Mouse (Mus musculus): ENCODE data around the gene Zfp275. TPM values are rescaled to one million over a fixed set of nuclear protein-coding genes. Genes with fewer than 3 reads are reported as not detected.

Zfp275 gene
- polyA plus RNA-seq, 1 experiment from 2014 or later: 8.3 TPM

Other genes with a start within 250 kb of the Zfp275 start
- 1.8 and 1.9 TPM in 2 replicates for gene Xlr3a, start 245.5 kb upstream of the Zfp275 start, polyA plus RNA-seq (2015; fragmentation: Nextera tagmentation; extraction: Ambion mirVana)
- gene Gm14685, start 225.6 kb upstream of the Zfp275 start, polyA plus RNA-seq (2015; fragmentation: Nextera tagmentation; extraction: Ambion mirVana): not detected in 2 replicates
- not detected in 2 replicates for gene Xlr5b, start 193.8 kb upstream of the Zfp275 start, polyA plus RNA-seq (2015; fragmentation: Nextera tagmentation; extraction: Ambion mirVana)
- 0.08 TPM in 1 of 2 replicates, not detected in the other for gene DXBay18, start 193.2 kb upstream of the Zfp275 start, polyA plus RNA-seq (2015; fragmentation: Nextera tagmentation; extraction: Ambion mirVana)
- not detected in 2 replicates for gene Spin2d, start 165.6 kb upstream of the Zfp275 start, polyA plus RNA-seq (2015; fragmentation: Nextera tagmentation; extraction: Ambion mirVana)
- 6.0 and 6.8 TPM in 2 replicates for gene Xlr3b, start 150.4 kb upstream of the Zfp275 start, polyA plus RNA-seq (2015; fragmentation: Nextera tagmentation; extraction: Ambion mirVana)
- gene Xlr4b, start 128.3 kb upstream of the Zfp275 start, polyA plus RNA-seq (2015; fragmentation: Nextera tagmentation; extraction: Ambion mirVana): 0.96 and 2.8 TPM in 2 replicates
- gene F8a, start 114.3 kb upstream of the Zfp275 start, polyA plus RNA-seq (2015; fragmentation: Nextera tagmentation; extraction: Ambion mirVana): 9.2 and 11.6 TPM in 2 replicates
- 0.14 and 0.79 TPM in 2 replicates for gene Xlr4c, start 99.5 kb upstream of the Zfp275 start, polyA plus RNA-seq (2015; fragmentation: Nextera tagmentation; extraction: Ambion mirVana)
- not detected in 2 replicates for gene Xlr3c, start 77.2 kb upstream of the Zfp275 start, polyA plus RNA-seq (2015; fragmentation: Nextera tagmentation; extraction: Ambion mirVana)
- not detected in 2 replicates for gene Xlr5a, start 49.6 kb upstream of the Zfp275 start, polyA plus RNA-seq (2015; fragmentation: Nextera tagmentation; extraction: Ambion mirVana)
- gene Xlr5c, start 49.6 kb upstream of the Zfp275 start, polyA plus RNA-seq (2015; fragmentation: Nextera tagmentation; extraction: Ambion mirVana): not detected in 2 replicates
- gene Gm45015, start 5.8 kb upstream of the Zfp275 start, polyA plus RNA-seq (2015; fragmentation: Nextera tagmentation; extraction: Ambion mirVana): not detected in 2 replicates
- gene Gm18336, start 56.1 kb downstream of the Zfp275 start, polyA plus RNA-seq (2015; fragmentation: Nextera tagmentation; extraction: Ambion mirVana): not detected in 2 replicates
- not detected in 2 replicates for gene Zfp92, start 68.5 kb downstream of the Zfp275 start, polyA plus RNA-seq (2015; fragmentation: Nextera tagmentation; extraction: Ambion mirVana)
- not detected in 2 replicates for gene Trex2, start 92.7 kb downstream of the Zfp275 start, polyA plus RNA-seq (2015; fragmentation: Nextera tagmentation; extraction: Ambion mirVana)
- 40.3 and 41.3 TPM in 2 replicates for gene Haus7, start 116.4 kb downstream of the Zfp275 start, polyA plus RNA-seq (2015; fragmentation: Nextera tagmentation; extraction: Ambion mirVana)
- gene Bgn, start 141.0 kb downstream of the Zfp275 start, polyA plus RNA-seq (2015; fragmentation: Nextera tagmentation; extraction: Ambion mirVana): 110 and 151 TPM in 2 replicates
- gene Atp2b3, start 160.5 kb downstream of the Zfp275 start, polyA plus RNA-seq (2015; fragmentation: Nextera tagmentation; extraction: Ambion mirVana): 0.18 and 0.25 TPM in 2 replicates